In the genomic region with DNA sequence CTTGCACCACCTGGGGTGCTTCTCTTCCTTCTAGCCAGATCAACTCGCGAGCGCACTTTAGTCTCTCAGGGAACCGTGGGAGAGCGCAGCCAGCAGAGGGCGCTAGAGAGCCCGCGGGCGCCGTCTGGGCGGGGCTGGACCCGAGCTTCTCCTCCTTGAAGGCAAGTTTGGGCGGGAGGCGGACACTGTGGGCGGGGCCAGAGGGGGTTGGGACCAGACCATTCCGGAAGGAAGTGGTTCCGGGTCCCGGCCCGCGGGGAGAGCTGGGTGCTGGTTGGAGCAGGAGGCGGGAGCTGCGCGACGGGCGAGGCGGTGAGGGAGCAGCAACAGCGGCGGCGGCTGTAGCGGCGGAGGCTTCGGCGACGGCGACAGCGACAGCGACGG, we compare ENCODE assay signal across 8 mouse cellular contexts. TPM values are rescaled to one million over a fixed set of nuclear protein-coding genes. Genes with fewer than 3 reads are reported as not detected.
A peak's percentile ranks its signal among the peaks of the same experiment; 100 is the strongest.
DNase-seq lines count a peak whose midpoint lies in the region; ATAC-seq and TF ChIP-seq lines count a peak whose summit lies in the region.

No protein-coding gene starts in this region.

- DNase-seq in 3T3-L1 (ENCODE audit: low read depth, low spot score): peak; percentile 95
- peak; percentile 88 to 93 for DNase-seq in adrenal gland, postnatal 4 days (ENCODE audit: low spot score in 2 of 2)
- peak; percentile 96 for DNase-seq in embryonic facial prominence, embryonic 14.5 days (ENCODE audit: low spot score)
- peak; percentile 94 to 95 for DNase-seq in heart, adult 2 months
- peak; percentile 96 for DNase-seq in kidney, adult 8-10 months
- DNase-seq in spleen, postnatal 10 days (ENCODE audit: low spot score in 2 of 2): peak; percentile 90 to 97

- TF ChIP-seq POLR2A in heart, adult 2 months (IDR thresholded peaks at IDR 0.05; ENCODE audit: insufficient read depth, low read depth, low read length): peak; percentile 48; the same call in 1 of the 2 replicates

- no peaks in the 10 kb centered on the region for H3K36me3 ChIP-seq in embryonic facial prominence, embryonic 14.5 days (ENCODE audit: control insufficient read depth, insufficient read depth, low read length)
- no peaks in the 10 kb centered on the region for H3K36me3 ChIP-seq in heart, adult 2 months (ENCODE audit: control insufficient read depth, insufficient read depth, low read length)
- H3K36me3 ChIP-seq in limb, embryonic 13.5 days: no peaks in the 10 kb centered on the region
- no peaks in the 10 kb centered on the region for H3K36me3 ChIP-seq in midbrain, embryonic 16.5 days (ENCODE audit: control insufficient read depth, insufficient read depth, low read length)

- H3K4me2 ChIP-seq in embryonic facial prominence, embryonic 14.5 days (ENCODE audit: low read depth, low read length): peak overlapping the region; percentile 56
- H3K4me2 ChIP-seq in limb, embryonic 13.5 days (replicated peaks): peak overlapping the region; percentile 61
- peak overlapping the region; percentile 53; the same call in 1 of the 2 replicates for H3K4me2 ChIP-seq in midbrain, embryonic 16.5 days (ENCODE audit: low read length)

- no peaks in the 10 kb centered on the region for H3K79me2 ChIP-seq in heart, adult 2 months (replicated peaks; ENCODE audit: control insufficient read depth, insufficient read depth, low read length)

- WGBS in embryonic facial prominence, embryonic 14.5 days: 25% methylated on average over 13 of the region's 38 CpGs
- 9% methylated on average over 38 of the region's 38 CpGs for WGBS in heart, adult 2 months
- 9% methylated on average over 24 of the region's 38 CpGs for WGBS in limb, embryonic 13.5 days
- WGBS in midbrain, embryonic 16.5 days: 29% methylated on average over 36 of the region's 38 CpGs

- H3K4me1 ChIP-seq in embryonic facial prominence, embryonic 14.5 days (ENCODE audit: control insufficient read depth, insufficient read depth, low read length): no peaks in the 10 kb centered on the region
- H3K4me1 ChIP-seq in heart, adult 2 months (ENCODE audit: control insufficient read depth, insufficient read depth, low read length): no peaks in the 10 kb centered on the region
- H3K4me1 ChIP-seq in limb, embryonic 13.5 days: no peaks in the 10 kb centered on the region
- H3K4me1 ChIP-seq in midbrain, embryonic 16.5 days (ENCODE audit: control insufficient read depth, insufficient read depth, low read length): peaks cover 5% of the 10 kb centered on the region; the same call in 1 of the 2 replicates

- H3K27ac ChIP-seq in embryonic facial prominence, embryonic 14.5 days (replicated peaks; ENCODE audit: low read depth, low read length): peak overlapping the region; percentile 67
- peak overlapping the region; percentile 80 for H3K27ac ChIP-seq in heart, adult 2 months
- H3K27ac ChIP-seq in limb, embryonic 13.5 days: peak overlapping the region; percentile 48; the same call in 1 of the 2 replicates
- H3K27ac ChIP-seq in midbrain, embryonic 16.5 days (ENCODE audit: low read length): peak overlapping the region; percentile 75

- peak overlapping the region; percentile 58 for H3K4me3 ChIP-seq in embryonic facial prominence, embryonic 14.5 days (ENCODE audit: low read depth, low read length)
- peak overlapping the region; percentile 62 for H3K4me3 ChIP-seq in heart, adult 2 months
- H3K4me3 ChIP-seq in limb, embryonic 13.5 days: peak overlapping the region; percentile 59
- peak overlapping the region; percentile 60 for H3K4me3 ChIP-seq in midbrain, embryonic 16.5 days (ENCODE audit: low read depth, low read length)

- no peaks in the 10 kb centered on the region for H3K9me3 ChIP-seq in embryonic facial prominence, embryonic 14.5 days (ENCODE audit: control insufficient read depth, low read length)
- H3K9me3 ChIP-seq in limb, embryonic 13.5 days: no peaks in the 10 kb centered on the region
- H3K9me3 ChIP-seq in midbrain, embryonic 16.5 days (replicated peaks; ENCODE audit: control insufficient read depth, low read length, poor library complexity, severe bottlenecking): no peaks in the 10 kb centered on the region

- no peak for TF ChIP-seq EP300 in heart, adult 2 months (IDR thresholded peaks at IDR 0.05; ENCODE audit: insufficient read depth, low read depth, low read length)

- TF ChIP-seq CTCF in heart, adult 2 months (IDR thresholded peaks at IDR 0.05): peak; percentile 92

- no peaks in the 10 kb centered on the region; the same call in 1 of the 2 replicates for H3K27me3 ChIP-seq in embryonic facial prominence, embryonic 14.5 days (replicated peaks; ENCODE audit: control insufficient read depth, insufficient read depth, low read length)
- H3K27me3 ChIP-seq in heart, adult 2 months (ENCODE audit: control insufficient read depth, insufficient read depth, low read length): no peaks in the 10 kb centered on the region
- peaks cover 9% of the 10 kb centered on the region; the same call in 1 of the 2 replicates for H3K27me3 ChIP-seq in limb, embryonic 13.5 days
- no peaks in the 10 kb centered on the region for H3K27me3 ChIP-seq in midbrain, embryonic 16.5 days (ENCODE audit: control insufficient read depth, insufficient read depth, low read depth, low read length)

- ATAC-seq in embryonic facial prominence, embryonic 14.5 days (ENCODE audit: low read depth): peak; percentile 99
- peak; percentile 98 for ATAC-seq in limb, embryonic 13.5 days (ENCODE audit: low FRiP score, low read depth)
- peak; percentile 99 for ATAC-seq in midbrain, embryonic 16.5 days

- peak overlapping the region; percentile 67 for H3K9ac ChIP-seq in embryonic facial prominence, embryonic 14.5 days (ENCODE audit: low read depth, low read length)
- peak overlapping the region; percentile 86 for H3K9ac ChIP-seq in heart, adult 2 months (ENCODE audit: low read depth, low read length)
- H3K9ac ChIP-seq in limb, embryonic 13.5 days: peak overlapping the region; percentile 68
- H3K9ac ChIP-seq in midbrain, embryonic 16.5 days (ENCODE audit: low read depth, low read length): peak overlapping the region; percentile 75

- intact Hi-C loops in heart, adult 2 months (cut with DNase I): loop anchor here (5.0 kb wide), 2 partner anchors 160 to 430 kb away; a partner anchor contains a TSS

RNA-seq across cellular contexts. Expression of a gene that starts 5.9 kb away (rescaled TPM):
- total RNA-seq in adrenal gland, postnatal 4 days (2021): 10 to 100 TPM; 11.7 to 15.5 TPM
- 16.2 and 16.9 TPM in 2 replicates for polyA plus RNA-seq in embryonic facial prominence, embryonic 14.5 days (2014; fragmentation: Nextera tagmentation; extraction: Ambion mirVana)
- 1 to 10 TPM; 2.9 to 3.8 TPM for total RNA-seq in heart, adult 2 months (2021)
- polyA plus RNA-seq in heart, adult 2 months (2012; rRNA removed): 1.2 and 3.2 TPM in 2 replicates
- 24.1 and 24.4 TPM in 2 replicates for polyA plus RNA-seq in limb, embryonic 13.5 days (2015; fragmentation: Nextera tagmentation; extraction: Ambion mirVana)
- polyA plus RNA-seq in midbrain, embryonic 16.5 days (2015; fragmentation: Nextera tagmentation; extraction: Ambion mirVana): 22.7 and 26.3 TPM in 2 replicates

Comparison
In these comparisons a context has a peak if more than half of its experiments do, and no peak if none do; other contexts are left out.
1. Peak in every context shown above with its lines: DNase-seq, ATAC-seq, H3K4me3 ChIP-seq and H3K27ac ChIP-seq.